Mouse (Mus musculus): ENCODE measurements around the gene Ndufaf1. TPM values are rescaled to one million over a fixed set of nuclear protein-coding genes. Genes with fewer than 3 reads are reported as not detected.
"Not testable (repeated sequence)": the region's sequence is repeated elsewhere in the genome, so short reads cannot be mapped to it uniquely, and the experiment has no call there.

Ndufaf1 gene
- total and polyA plus RNA-seq, 2 experiments from 2014 or later: 16.3 to 45.5 TPM

DNA sequence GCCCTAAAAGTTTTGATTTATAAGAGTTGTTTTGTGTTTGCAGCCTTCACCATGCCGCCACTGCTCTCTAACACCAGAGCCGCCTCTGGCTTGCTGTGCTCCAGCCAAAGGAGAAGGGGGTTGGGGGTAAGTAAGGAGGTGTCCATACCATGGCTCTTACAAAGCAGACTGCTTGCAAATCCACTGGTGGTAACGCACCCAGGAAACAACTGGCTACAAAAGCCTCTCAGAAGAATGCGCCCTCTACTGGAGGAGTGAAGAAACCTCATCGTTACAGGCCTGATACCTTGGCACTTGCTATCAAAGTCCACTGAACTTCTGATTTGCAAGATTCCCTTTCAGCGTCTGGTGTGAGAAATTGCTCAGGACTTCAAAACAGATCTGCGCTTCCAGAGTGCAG lies 6.4 kb upstream of the Ndufaf1 start:
- 17% methylated on average over 7 of the region's 7 CpGs for WGBS
- ATAC-seq (no peak), DNase-seq (ENCODE audit: low spot score) (peak; percentile 24)
- H3K9me3 ChIP-seq (ENCODE audit: low read length): no peaks in the 10 kb centered on the region
- H3K4me2 ChIP-seq (ENCODE audit: low read depth, low read length): no peak overlapping the region
- H3K27me3 ChIP-seq (ENCODE audit: insufficient read depth, low read length): no peaks in the 10 kb centered on the region
- no peaks in the 10 kb centered on the region for H3K36me3 ChIP-seq (ENCODE audit: insufficient read depth, low read length)
- H3K9ac ChIP-seq (replicated peaks; ENCODE audit: low read length): no peak overlapping the region
- no peak overlapping the region for H3K27ac ChIP-seq
- H3K4me3 ChIP-seq (ENCODE audit: low read length): no peak overlapping the region
- H3K4me1 ChIP-seq (ENCODE audit: insufficient read depth, low read length): no peaks in the 10 kb centered on the region
- TF ChIP-seq CTCF (IDR thresholded peaks at IDR 0.05; ENCODE audit: low read depth): peak; percentile 61

DNA sequence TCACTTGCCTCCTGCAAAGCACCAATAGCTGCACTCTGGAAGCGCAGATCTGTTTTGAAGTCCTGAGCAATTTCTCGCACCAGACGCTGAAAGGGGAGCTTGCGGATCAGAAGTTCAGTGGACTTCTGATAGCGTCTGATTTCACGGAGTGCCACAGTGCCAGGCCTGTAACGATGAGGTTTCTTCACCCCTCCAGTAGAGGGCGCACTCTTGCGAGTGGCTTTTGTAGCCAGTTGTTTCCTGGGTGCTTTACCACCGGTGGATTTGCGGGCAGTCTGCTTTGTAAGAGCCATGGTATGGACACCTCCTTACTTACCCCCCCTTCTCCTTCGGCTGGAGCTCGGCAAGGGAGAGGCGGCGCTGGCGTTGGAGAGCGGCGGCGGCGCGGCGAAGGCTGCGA lies 3.1 kb upstream of the Ndufaf1 start:
- not testable (repeated sequence) for H3K4me3 ChIP-seq (ENCODE audit: low read length); H3K27me3 ChIP-seq (ENCODE audit: insufficient read depth, low read length); H3K4me1 ChIP-seq (ENCODE audit: insufficient read depth, low read length); H3K9me3 ChIP-seq (ENCODE audit: low read length); ATAC-seq; DNase-seq (ENCODE audit: low spot score); H3K27ac ChIP-seq; H3K4me2 ChIP-seq (ENCODE audit: low read depth, low read length); H3K36me3 ChIP-seq (ENCODE audit: insufficient read depth, low read length); H3K9ac ChIP-seq (replicated peaks; ENCODE audit: low read length)
- WGBS: 73% methylated on average over 20 of the region's 23 CpGs

DNA sequence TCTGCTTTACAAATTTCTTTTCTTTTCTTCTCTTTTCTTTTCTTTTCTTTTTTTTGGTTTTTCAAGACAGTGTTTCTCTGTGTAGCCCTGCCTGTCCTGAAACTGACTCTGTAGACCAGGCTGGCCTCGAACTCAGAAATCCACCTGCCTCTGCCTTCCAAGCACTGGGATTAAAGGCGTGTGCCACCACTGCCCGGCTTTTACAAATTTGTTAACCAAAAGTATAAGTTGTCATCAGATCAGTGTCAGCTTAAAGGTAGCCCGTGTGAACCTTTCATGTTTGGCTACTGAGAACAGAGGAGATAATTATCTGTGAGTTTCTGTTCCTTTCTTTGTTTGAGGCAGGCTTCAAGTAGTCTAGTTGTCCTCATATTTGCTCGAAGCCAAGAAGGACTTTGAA lies 18.4 kb downstream of the Ndufaf1 start:
- DNase-seq (ENCODE audit: low spot score): no peak
- 94% methylated on average over 5 of the region's 5 CpGs for WGBS
- no peaks in the 10 kb centered on the region for H3K9me3 ChIP-seq (ENCODE audit: low read length)

DNA sequence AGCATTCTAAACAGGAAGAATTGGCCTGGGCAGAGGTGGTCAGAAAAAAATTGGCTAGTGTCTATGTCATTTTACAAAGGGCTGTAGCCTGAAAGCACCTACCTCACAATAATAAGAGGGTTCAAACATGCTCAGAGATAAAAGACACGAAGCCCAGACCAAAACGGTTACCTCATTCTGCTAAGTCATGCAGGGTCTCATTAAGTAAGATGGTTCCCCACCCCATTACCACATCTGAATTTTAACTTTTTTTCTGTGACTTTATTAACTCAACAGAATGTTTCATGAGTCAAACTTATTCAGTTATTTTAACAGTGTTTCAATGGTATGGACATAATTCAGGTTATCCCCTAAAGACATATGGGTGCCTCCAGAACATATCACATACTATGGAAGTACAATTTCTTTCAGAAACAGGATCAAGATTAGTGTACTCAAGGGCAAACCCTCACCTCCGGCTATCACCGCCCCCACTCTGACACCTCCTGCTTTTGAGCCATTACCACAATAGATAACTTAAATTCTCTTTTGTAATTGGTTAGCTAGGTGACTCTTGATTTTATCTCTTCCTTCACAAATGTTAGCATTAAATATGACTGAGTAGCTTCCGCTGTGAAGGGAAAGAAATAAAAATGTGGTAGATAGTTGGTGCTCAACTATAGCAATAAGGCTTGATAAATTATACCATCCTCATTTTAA lies 21.3 kb downstream of the Ndufaf1 start:
- TF ChIP-seq CTCF (IDR thresholded peaks at IDR 0.05; ENCODE audit: low read depth): no peak
- Histone ChIP-seq H3K4me3 (ENCODE audit: low read length) (no peak overlapping the region), H3K4me1 (ENCODE audit: insufficient read depth, low read length) (no peaks in the 10 kb centered on the region), H3K27ac (no peak overlapping the region), H3K4me2 (ENCODE audit: low read depth, low read length) (no peak overlapping the region), H3K9me3 (ENCODE audit: low read length) (no peaks in the 10 kb centered on the region), H3K36me3 (ENCODE audit: insufficient read depth, low read length) (no peaks in the 10 kb centered on the region), H3K9ac (replicated peaks; ENCODE audit: low read length) (no peak overlapping the region), H3K27me3 (ENCODE audit: insufficient read depth, low read length) (no peaks in the 10 kb centered on the region)
- DNase-seq (ENCODE audit: low spot score) (no peak), ATAC-seq (no peak)
- 96% methylated on average over 5 of the region's 5 CpGs for WGBS

More for the DNA sequence above, 18.4 kb downstream of the Ndufaf1 start:
- no peak for TF ChIP-seq CTCF (IDR thresholded peaks at IDR 0.05; ENCODE audit: low read depth)
- ATAC-seq: no peak
- H3K4me3 ChIP-seq (ENCODE audit: low read length): no peak overlapping the region
- no peak overlapping the region for H3K9ac ChIP-seq (replicated peaks; ENCODE audit: low read length)
- H3K27me3 ChIP-seq (ENCODE audit: insufficient read depth, low read length): no peaks in the 10 kb centered on the region
- no peak overlapping the region for H3K4me2 ChIP-seq (ENCODE audit: low read depth, low read length)
- peaks cover 6% of the 10 kb centered on the region; the same call in 1 of the 2 replicates for H3K36me3 ChIP-seq (ENCODE audit: insufficient read depth, low read length)
- H3K27ac ChIP-seq: no peak overlapping the region
- H3K4me1 ChIP-seq (ENCODE audit: insufficient read depth, low read length): no peaks in the 10 kb centered on the region

DNA sequence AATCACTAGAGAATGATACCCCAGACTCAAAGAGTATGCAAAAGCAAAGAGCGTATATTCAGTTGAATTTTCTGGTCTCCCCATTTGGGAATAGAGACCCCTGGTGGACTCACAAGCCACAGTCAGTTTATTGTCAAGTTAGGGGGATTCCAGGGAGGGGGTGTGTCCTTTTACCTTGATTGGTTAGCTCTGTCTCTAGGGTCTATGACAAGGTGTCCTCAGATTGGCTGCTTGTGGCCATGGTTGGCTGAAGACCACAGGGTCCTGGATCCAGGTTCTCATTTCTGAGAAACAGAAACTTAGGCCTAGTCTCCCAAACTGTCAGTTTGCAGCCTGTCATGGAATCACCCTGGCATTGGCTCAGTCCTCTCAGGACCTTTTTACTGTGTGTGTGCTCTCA lies 25.8 kb downstream of the Ndufaf1 start:
- no peak overlapping the region for H3K27ac ChIP-seq
- no peak overlapping the region for H3K4me3 ChIP-seq (ENCODE audit: low read length)
- H3K27me3 ChIP-seq (ENCODE audit: insufficient read depth, low read length): no peaks in the 10 kb centered on the region
- no peaks in the 10 kb centered on the region for H3K4me1 ChIP-seq (ENCODE audit: insufficient read depth, low read length)
- H3K36me3 ChIP-seq (ENCODE audit: insufficient read depth, low read length): no peaks in the 10 kb centered on the region
- no peak overlapping the region for H3K4me2 ChIP-seq (ENCODE audit: low read depth, low read length)
- H3K9ac ChIP-seq (replicated peaks; ENCODE audit: low read length): no peak overlapping the region
- no peak for ATAC-seq
- 82% methylated on average over 1 of the region's 1 CpGs for whole genome bisulfite sequencing
- no peaks in the 10 kb centered on the region for H3K9me3 ChIP-seq (ENCODE audit: low read length)
- TF ChIP-seq CTCF (IDR thresholded peaks at IDR 0.05; ENCODE audit: low read depth): 0 out of 2 replicates have a peak, but pooled peaks have one; percentile 18
- DNase-seq (ENCODE audit: low spot score): peak; percentile 5

DNA sequence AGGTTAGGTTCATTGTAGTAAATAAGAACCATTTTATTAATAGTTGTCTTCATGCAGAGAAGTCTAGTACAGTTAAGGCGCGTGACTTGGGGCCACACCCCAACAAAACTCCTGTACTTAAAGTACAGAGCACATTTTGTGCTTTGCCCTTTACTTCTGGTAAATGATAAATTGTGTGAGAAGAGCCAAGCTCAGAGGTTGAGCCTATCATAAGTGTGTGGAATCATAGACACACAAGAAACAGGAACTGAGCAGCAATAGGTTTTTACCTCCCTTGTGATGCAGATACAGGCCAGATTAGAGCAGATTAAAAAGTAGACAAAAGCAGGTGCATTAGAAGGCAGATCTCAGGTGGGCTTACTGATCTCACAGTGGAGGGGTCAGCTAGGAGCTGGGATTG lies 41.3 kb downstream of the Ndufaf1 start:
- Histone ChIP-seq H3K9me3 (ENCODE audit: low read length) (no peaks in the 10 kb centered on the region), H3K4me2 (ENCODE audit: low read depth, low read length) (no peak overlapping the region), H3K27ac (no peak overlapping the region), H3K36me3 (ENCODE audit: insufficient read depth, low read length) (no peaks in the 10 kb centered on the region), H3K4me1 (ENCODE audit: insufficient read depth, low read length) (no peaks in the 10 kb centered on the region), H3K27me3 (ENCODE audit: insufficient read depth, low read length) (no peaks in the 10 kb centered on the region), H3K4me3 (ENCODE audit: low read length) (no peak overlapping the region), H3K9ac (replicated peaks; ENCODE audit: low read length) (no peak overlapping the region)
- WGBS: 99% methylated on average over 2 of the region's 2 CpGs
- TF ChIP-seq CTCF (IDR thresholded peaks at IDR 0.05; ENCODE audit: low read depth): no peak
- no peak for ATAC-seq
- DNase-seq (ENCODE audit: low spot score): no peak

DNA sequence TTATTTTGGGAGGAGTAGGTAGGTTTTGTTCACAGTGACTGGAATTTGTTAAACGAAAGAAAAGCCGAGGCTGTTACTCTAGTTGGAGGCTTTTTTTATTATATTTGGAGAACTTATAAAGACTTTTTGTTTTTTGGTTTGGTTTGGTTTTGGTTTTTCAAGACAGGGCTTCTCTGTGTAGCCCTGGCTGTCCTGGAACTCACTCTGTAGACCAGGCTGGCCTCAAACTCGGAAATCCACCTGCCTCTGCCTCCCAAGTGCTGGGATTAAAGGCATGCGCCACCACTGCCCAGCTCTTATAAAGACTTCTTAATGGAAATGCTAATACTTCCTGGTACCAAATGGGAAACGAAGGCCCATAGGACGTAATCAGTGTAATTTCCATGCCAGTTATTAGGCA lies 43.6 kb downstream of the Ndufaf1 start:
- H3K36me3 ChIP-seq (ENCODE audit: insufficient read depth, low read length); H3K27ac ChIP-seq; H3K9me3 ChIP-seq (ENCODE audit: low read length); DNase-seq (ENCODE audit: low spot score); ATAC-seq; H3K4me1 ChIP-seq (ENCODE audit: insufficient read depth, low read length); H3K27me3 ChIP-seq (ENCODE audit: insufficient read depth, low read length): not testable (repeated sequence)
- 6% methylated on average over 6 of the region's 6 CpGs for whole genome bisulfite sequencing
- Histone ChIP-seq H3K9ac (replicated peaks; ENCODE audit: low read length) (peak overlapping the region; percentile 54; the same call in 1 of the 2 replicates), H3K4me2 (ENCODE audit: low read depth, low read length) (peak overlapping the region; percentile 78), H3K4me3 (ENCODE audit: low read length) (peak overlapping the region; percentile 88)

All from hindbrain, postnatal 0 days (tissue).